Mouse (Mus musculus) MEL (cell line): ENCODE results near the gene Zfp128. TPM values are rescaled to one million over a fixed set of nuclear protein-coding genes. Genes with fewer than 3 reads are reported as not detected.

Experiments used
- DNase-seq: peaks from one replicate; pipeline ENCODE4 v3.0.0; 2011; ENCODE audit warnings: low read depth, low spot score
- H3K27ac ChIP-seq: 2 replicates; pipeline ENCODE4 v1.5.1; 2012; ENCODE audit warnings: low read depth, mild to moderate bottlenecking, control low read depth, low read length, moderate library complexity; ENCODE audit not compliant: control insufficient read depth
- H3K27me3 ChIP-seq, 2 experiments: fragments of 150-350 bp in 1 of 2; sonication (generic) in 1 of 2; 2 replicates each; pipeline ENCODE4 v1.6.1; 2012; ENCODE audit warnings: low read length in 2 of 2, mild to moderate bottlenecking in 2 of 2, improper control_type of control experiment in 1 of 2, moderate library complexity in 1 of 2; ENCODE audit not compliant: insufficient read depth in 2 of 2, control insufficient read depth in 1 of 2
- H3K36me3 ChIP-seq, 2 experiments: 2 replicates each; pipeline ENCODE4 v1.6.1; 2012 to 2014; ENCODE audit warnings: low read length in 2 of 2, improper control_type of control experiment in 1 of 2, inconsistent platforms in 1 of 2, mild to moderate bottlenecking in 1 of 2; ENCODE audit not compliant: insufficient read depth in 2 of 2, control insufficient read depth in 1 of 2
- H3K4me1 ChIP-seq, 2 experiments: fragments of 150-350 bp in 1 of 2; sonication (generic) in 1 of 2; 2 replicates each; pipeline ENCODE4 v1.6.1; 2012; ENCODE audit warnings: low read length in 2 of 2, improper control_type of control experiment in 1 of 2, mild to moderate bottlenecking in 1 of 2; ENCODE audit not compliant: insufficient read depth in 2 of 2, control insufficient read depth in 1 of 2
- H3K4me3 ChIP-seq, 2 experiments: fragments of 150-350 bp in 1 of 2; sonication (generic) in 1 of 2; 2 replicates each; pipeline ENCODE4 v1.5.1; 2012; ENCODE audit warnings: low read depth in 2 of 2, low read length in 2 of 2, mild to moderate bottlenecking in 2 of 2, moderate library complexity in 2 of 2, control low read depth in 1 of 2, improper control_type of control experiment in 1 of 2; ENCODE audit not compliant: control insufficient read depth in 1 of 2, insufficient read depth in 1 of 2
- H3K79me2 ChIP-seq: 2 replicates; pipeline ENCODE4 v1.6.1; 2012; ENCODE audit warnings: mild to moderate bottlenecking, low read length, moderate library complexity; ENCODE audit not compliant: control insufficient read depth, poor library complexity, insufficient read depth
- H3K9ac ChIP-seq: 2 replicates; pipeline ENCODE4 v1.6.1; 2012; ENCODE audit warnings: low read depth, mild to moderate bottlenecking, control low read depth, low read length, moderate library complexity; ENCODE audit not compliant: control insufficient read depth, poor library complexity, severe bottlenecking
- H3K9me3 ChIP-seq: fragments of 150-350 bp; sonication (generic); replicated peaks from 2 replicates; pipeline ENCODE4 v1.6.1; 2012; ENCODE audit warnings: mild to moderate bottlenecking, low read length, improper control_type of control experiment, moderate library complexity; ENCODE audit not compliant: insufficient read depth
- BHLHE40 ChIP-seq: IDR thresholded peaks from 2 replicates; pipeline ENCODE4 v1.6.1; 2012; ENCODE audit warnings: low read depth, mild to moderate bottlenecking, inconsistent platforms, low read length, improper control_type of control experiment, borderline replicate concordance
- CHD1 ChIP-seq: IDR thresholded peaks from 2 replicates; pipeline ENCODE4 v1.6.1; 2012; ENCODE audit warnings: low read depth, mild to moderate bottlenecking, inconsistent platforms, low read length, improper control_type of control experiment
- CTCF ChIP-seq, 3 experiments: IDR thresholded peaks in 2 of 3; conservative IDR thresholded peaks in 1 of 3; 2 replicates each; pipeline ENCODE4 v1.5.1; 2011 to 2012; ENCODE audit warnings: low read length in 3 of 3, low read depth in 2 of 3, mild to moderate bottlenecking in 2 of 3, improper control_type of control experiment in 1 of 3, inconsistent platforms in 1 of 3, mixed read lengths in 1 of 3, moderate library complexity in 1 of 3; ENCODE audit not compliant: control insufficient read depth in 1 of 3, insufficient read depth in 1 of 3, poor library complexity in 1 of 3, severe bottlenecking in 1 of 3
- E2F4 ChIP-seq: IDR thresholded peaks from 2 replicates; pipeline ENCODE4 v1.6.1; 2011; ENCODE audit warnings: low read depth, low read length, improper control_type of control experiment, borderline replicate concordance
- EP300 ChIP-seq, 2 experiments: IDR thresholded peaks; 2 replicates each; pipeline ENCODE4 v1.6.1; 2011; ENCODE audit warnings: improper control_type of control experiment in 2 of 2, low read length in 2 of 2, low read depth in 1 of 2, mild to moderate bottlenecking in 1 of 2
- ETS1 ChIP-seq: IDR thresholded peaks from 2 replicates; pipeline ENCODE4 v1.6.1; 2012; ENCODE audit warnings: low read depth, mild to moderate bottlenecking, inconsistent platforms, low read length, improper control_type of control experiment, moderate library complexity
- HCFC1 ChIP-seq: IDR thresholded peaks from 2 replicates; pipeline ENCODE4 v1.6.1; 2012; ENCODE audit warnings: low read depth, mild to moderate bottlenecking, inconsistent platforms, low read length, improper control_type of control experiment, moderate library complexity
- JUND ChIP-seq: IDR thresholded peaks from 2 replicates; pipeline ENCODE4 v1.6.1; 2011; ENCODE audit warnings: low read depth, mild to moderate bottlenecking, improper control_type of control experiment, low read length
- KAT2A ChIP-seq: conservative IDR thresholded peaks from 2 replicates; pipeline ENCODE4 v1.6.1; 2012; ENCODE audit warnings: low read depth, low read length, improper control_type of control experiment, inconsistent platforms
- MYB ChIP-seq: IDR thresholded peaks from 2 replicates; pipeline ENCODE4 v1.6.1; 2011; ENCODE audit warnings: mild to moderate bottlenecking, low read depth, low read length, improper control_type of control experiment
- POLR2AphosphoS2 ChIP-seq: IDR thresholded peaks from 2 replicates; pipeline ENCODE4 v1.6.1; 2011; ENCODE audit warnings: low read length, improper control_type of control experiment
- POLR2AphosphoS5 ChIP-seq: IDR thresholded peaks from 2 replicates; pipeline ENCODE4 v1.6.1; 2012; ENCODE audit warnings: low read depth, borderline replicate concordance, mild to moderate bottlenecking, inconsistent platforms, low read length, moderate library complexity, mixed read lengths
- SIN3A ChIP-seq: IDR thresholded peaks from 2 replicates; pipeline ENCODE4 v1.6.1; 2012; ENCODE audit warnings: low read length, improper control_type of control experiment, inconsistent platforms
- SMC3 ChIP-seq: IDR thresholded peaks from 2 replicates; pipeline ENCODE4 v1.6.1; 2011; ENCODE audit warnings: low read depth, low read length, improper control_type of control experiment
- TBP ChIP-seq: IDR thresholded peaks from 2 replicates; pipeline ENCODE4 v1.8.0; 2011; ENCODE audit warnings: low read depth, low read length, improper control_type of control experiment
- TCF12 ChIP-seq: IDR thresholded peaks from 2 replicates; pipeline ENCODE4 v1.6.1; 2014; ENCODE audit warnings: low read depth, mild to moderate bottlenecking, inconsistent platforms, low read length, improper control_type of control experiment, moderate library complexity
- USF2 ChIP-seq, 2 experiments: IDR thresholded peaks; 2 replicates each; pipeline ENCODE4 v1.6.1; 2011 to 2012; ENCODE audit warnings: improper control_type of control experiment in 2 of 2, low read length in 2 of 2, borderline replicate concordance in 1 of 2, inconsistent platforms in 1 of 2, low read depth in 1 of 2, mild to moderate bottlenecking in 1 of 2; ENCODE audit not compliant: insufficient read depth in 1 of 2
- ZC3H11A ChIP-seq: IDR thresholded peaks from 2 replicates; pipeline ENCODE4 v1.6.1; 2012; ENCODE audit warnings: low read depth, mild to moderate bottlenecking, inconsistent platforms, low read length, improper control_type of control experiment
- ZMIZ1 ChIP-seq: IDR thresholded peaks from 2 replicates; pipeline ENCODE4 v1.6.1; 2012; ENCODE audit warnings: low read depth, mild to moderate bottlenecking, inconsistent platforms, low read length, improper control_type of control experiment, moderate library complexity
- polyA plus RNA-seq, 2 experiments: library from polyadenylated mRNA; stranded (reverse) in 1 of 2; unstranded in 1 of 2; fragments of >175 nt in 1 of 2; fragments of >200 nt in 1 of 2; gene quantifications; 2 replicates each; pipeline versions ENCODE4 v1.2.1 to v1.2.4; 2012; ENCODE audit warnings: low replicate concordance in 2 of 2, low read depth in 1 of 2; ENCODE audit not compliant: insufficient read length in 2 of 2, insufficient read depth in 1 of 2, missing spikeins in 1 of 2
- total RNA-seq: library from RNA; depleted of rRNA; stranded (reverse); fragments of 300-350 nt; gene quantifications from 2 replicates; pipeline ENCODE4 v1.2.3, GENCODE M21; 2012

The Zfp128 gene
- total and polyA plus RNA-seq, 3 experiments: 1.1 to 1.5 TPM; not detected in 1

DNA sequence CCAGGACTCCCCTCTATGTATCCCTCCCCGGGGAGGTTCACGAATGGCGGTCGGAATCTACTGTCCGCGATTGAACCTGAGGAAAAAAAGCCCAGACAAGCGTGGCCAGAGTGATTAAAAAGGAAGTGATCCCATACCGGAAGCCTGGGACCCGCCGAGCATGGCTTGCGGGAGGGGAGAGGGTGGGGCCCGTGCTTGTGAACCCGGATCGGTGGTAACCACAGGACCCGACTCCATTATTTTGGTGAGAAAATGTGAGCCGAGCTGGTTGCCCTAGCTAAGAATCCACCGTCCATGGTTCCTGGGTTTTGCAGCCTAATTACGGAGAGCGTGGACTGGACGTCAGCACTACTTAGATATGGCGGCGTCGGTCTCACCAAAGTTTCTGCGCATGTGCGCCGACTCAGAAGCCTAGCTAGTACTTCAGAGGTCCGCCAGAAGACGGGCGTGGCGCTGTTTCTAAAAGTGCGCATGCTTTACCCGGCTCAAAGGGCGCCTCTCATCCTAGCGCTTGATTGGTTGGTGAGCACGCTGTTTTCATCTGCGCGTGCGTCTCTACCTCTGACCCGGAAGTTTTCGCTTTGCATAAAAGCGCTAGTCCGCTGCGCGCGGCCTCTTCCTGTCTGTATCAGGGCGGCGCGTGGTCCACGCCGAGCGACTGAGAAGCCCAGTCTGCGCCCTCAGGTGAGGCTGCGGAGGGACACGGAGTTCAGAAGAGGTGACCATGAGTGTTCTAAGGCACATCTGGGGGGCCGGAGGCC lies 40.9 kb downstream of the Zfp128 start, which contains the start of gene Rps5 (continued):
- TF ChIP-seq TCF12 (no peak; the same call in 1 of the 2 replicates), SIN3A (peak; percentile 82), ETS1 (peak; percentile 29; the same call in 1 of the 2 replicates), USF2 (IDR thresholded peaks at IDR 0.05; ENCODE audit: borderline replicate concordance in 1 of 2, insufficient read depth in 1 of 2, low read depth in 1 of 2, low read length in 2 of 2) (no peak), MYB (no peak), JUND (no peak)
- TF ChIP-seq, all 39 proteins: peak for 22

DNA sequence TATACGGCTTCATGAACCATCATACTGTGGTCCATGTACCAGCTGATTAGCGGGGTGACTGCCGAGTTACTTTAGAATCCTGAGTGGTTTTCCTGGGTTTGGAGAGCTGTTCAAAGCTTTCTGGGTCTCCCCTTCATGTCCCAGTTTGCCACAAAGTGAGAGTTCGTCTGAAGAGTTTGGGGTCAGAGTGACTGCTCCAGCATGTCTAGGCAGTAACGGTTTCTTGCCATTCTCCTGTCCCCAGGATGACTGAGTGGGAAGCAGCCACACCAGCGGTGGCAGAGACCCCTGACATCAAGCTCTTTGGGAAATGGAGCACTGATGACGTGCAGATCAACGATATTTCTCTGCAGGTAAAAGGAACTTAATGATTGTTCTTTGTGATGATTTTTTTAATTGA lies 41.8 kb downstream of the Zfp128 start:
- Histone ChIP-seq H3K9me3 (no peaks in the 10 kb centered on the region), H3K79me2 (peaks cover 28% of the 10 kb centered on the region), H3K4me1 (peaks cover 0 to 10% of the 10 kb centered on the region in 2 experiments; a peak in 1 of 4 replicates), H3K27ac (peak overlapping the region; percentile 69), H3K36me3 (peaks cover 14 to 18% of the 10 kb centered on the region in 2 experiments), H3K27me3 (no peaks in the 10 kb centered on the region), H3K9ac (peak overlapping the region; percentile 93), H3K4me3 (peak overlapping the region; percentile 74 to 82)
- no peak for DNase-seq
- TF ChIP-seq POLR2AphosphoS5 (no peak; the same call in 1 of the 2 replicates), ZC3H11A (no peak), POLR2AphosphoS2 (peak; percentile 21; the same call in 1 of the 2 replicates), CHD1 (peak; percentile 90)

DNA sequence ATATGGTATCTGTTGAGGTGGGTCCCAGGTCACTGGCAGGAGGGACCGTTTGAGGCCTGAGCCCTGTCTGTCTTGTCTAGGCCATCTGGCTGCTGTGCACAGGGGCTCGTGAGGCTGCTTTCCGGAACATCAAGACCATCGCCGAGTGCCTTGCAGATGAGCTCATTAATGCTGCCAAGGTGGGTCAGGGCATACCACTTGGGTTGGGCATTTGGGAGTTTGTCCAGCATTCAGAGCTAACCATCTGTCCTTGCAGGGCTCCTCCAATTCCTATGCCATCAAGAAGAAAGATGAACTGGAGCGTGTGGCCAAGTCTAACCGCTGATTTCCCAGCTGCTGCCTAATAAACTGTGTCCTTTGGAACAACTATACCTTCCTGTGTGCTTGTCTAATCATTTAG lies 45.3 kb downstream of the Zfp128 start:
- Histone ChIP-seq H3K36me3 (peaks cover 14 to 18% of the 10 kb centered on the region in 2 experiments), H3K27me3 (no peaks in the 10 kb centered on the region), H3K27ac (no peak overlapping the region), H3K9ac (no peak overlapping the region), H3K79me2 (peaks cover 28% of the 10 kb centered on the region), H3K9me3 (no peaks in the 10 kb centered on the region), H3K4me3 (no peak overlapping the region), H3K4me1 (peaks cover 0 to 10% of the 10 kb centered on the region in 2 experiments; a peak in 1 of 4 replicates)
- TF ChIP-seq MYB (no peak), ZC3H11A (no peak), SMC3 (no peak), BHLHE40 (no peak), KAT2A (no peak), CTCF (IDR thresholded peaks at IDR 0.05 in 2 of 3, conservative IDR thresholded peaks at IDR 0.05 in 1 of 3; ENCODE audit: control insufficient read depth in 1 of 3, insufficient read depth in 1 of 3, low read depth in 2 of 3, low read length in 3 of 3, poor library complexity in 1 of 3, severe bottlenecking in 1 of 3) (no peak), ZMIZ1 (no peak), EP300 (IDR thresholded peaks at IDR 0.05; ENCODE audit: low read depth in 1 of 2, low read length in 2 of 2) (no peak), ETS1 (no peak), HCFC1 (no peak), TBP (no peak), POLR2AphosphoS5 (no peak), TCF12 (no peak), E2F4 (no peak)
- DNase-seq: peak; percentile 27
